Mouse (Mus musculus) heart, embryonic 10.5 days (tissue): Measurements from ENCODE around the gene Col4a4. TPM values are rescaled to one million over a fixed set of nuclear protein-coding genes. Genes with fewer than 3 reads are reported as not detected.

ENCODE experiments used
- DNase-seq: peaks from one replicate; pipeline ENCODE4 v3.0.0-alpha.2; 2017; ENCODE audit warnings: low spot score
- H3K27ac ChIP-seq: fragments of 300-500 bp; sonication (generic); 2 replicates; pipeline ENCODE4 v1.5.1; 2016; ENCODE audit warnings: mild to moderate bottlenecking
- H3K27me3 ChIP-seq: fragments of 300-500 bp; sonication (generic); 2 replicates; pipeline ENCODE4 v1.6.1; 2016; ENCODE audit warnings: mild to moderate bottlenecking; ENCODE audit not compliant: poor library complexity, insufficient read depth, severe bottlenecking
- H3K36me3 ChIP-seq: fragments of 300-500 bp; sonication (generic); 2 replicates; pipeline ENCODE4 v1.6.1; 2016; ENCODE audit warnings: mild to moderate bottlenecking, moderate library complexity
- H3K4me1 ChIP-seq: fragments of 300-500 bp; sonication (generic); 2 replicates; pipeline ENCODE4 v1.6.1; 2016; ENCODE audit warnings: mild to moderate bottlenecking
- H3K4me3 ChIP-seq: fragments of 300-500 bp; sonication (generic); 2 replicates; pipeline ENCODE4 v1.5.1; 2016; ENCODE audit warnings: mild to moderate bottlenecking, moderate library complexity
- H3K9me3 ChIP-seq: fragments of 300-500 bp; sonication (generic); 2 replicates; pipeline ENCODE4 v1.6.1; 2016; ENCODE audit warnings: mild to moderate bottlenecking, moderate library complexity
- WGBS: fragments of 180-500 bp; shearing (Covaris S2); methylation state at CpG from one replicate; pipeline ENCODE4 v1.1.7; 2016; 5-methylcytosine and 5-hydroxymethylcytosine counted together
- polyA plus RNA-seq: library from polyadenylated mRNA; unstranded; fragments of >200 nt; fragmentation: Nextera tagmentation; extraction: Ambion mirVana; gene quantifications from 2 replicates; pipeline ENCODE4 v1.2.1, GENCODE M21; 2016

Col4a4 gene
- polyA plus RNA-seq, 1 experiment from 2014 or later, result 0.36 TPM

GRCm38 (mm10) chr1:82461041-82461440 lies 125.6 kb downstream of the Col4a4 start:
- 0 out of 2 replicates have a peak, but pooled peaks cover 4% of the 10 kb centered on the region for H3K4me1 ChIP-seq
- H3K36me3 ChIP-seq, result no peaks in the 10 kb centered on the region
- H3K27me3 ChIP-seq, result no peaks in the 10 kb centered on the region
- no peaks in the 10 kb centered on the region for H3K9me3 ChIP-seq
- DNase-seq, result no peak
- H3K4me3 ChIP-seq, result no peak overlapping the region
- no peak overlapping the region for H3K27ac ChIP-seq
- WGBS, result 65% methylated on average over 4 of the region's 4 CpGs

- no peak for DNase-seq
- Histone ChIP-seq H3K36me3 (no peaks in the 10 kb centered on the region), H3K9me3 (no peaks in the 10 kb centered on the region), H3K27ac (no peak overlapping the region), H3K27me3 (no peaks in the 10 kb centered on the region), H3K4me1 (0 out of 2 replicates have a peak, but pooled peaks cover 4% of the 10 kb centered on the region), H3K4me3 (no peak overlapping the region)
- 73% methylated on average over 2 of the region's 2 CpGs for WGBS
These were observed 126.7 kb downstream of the Col4a4 start for GRCm38 (mm10) chr1:82459926-82460325.

DNA sequence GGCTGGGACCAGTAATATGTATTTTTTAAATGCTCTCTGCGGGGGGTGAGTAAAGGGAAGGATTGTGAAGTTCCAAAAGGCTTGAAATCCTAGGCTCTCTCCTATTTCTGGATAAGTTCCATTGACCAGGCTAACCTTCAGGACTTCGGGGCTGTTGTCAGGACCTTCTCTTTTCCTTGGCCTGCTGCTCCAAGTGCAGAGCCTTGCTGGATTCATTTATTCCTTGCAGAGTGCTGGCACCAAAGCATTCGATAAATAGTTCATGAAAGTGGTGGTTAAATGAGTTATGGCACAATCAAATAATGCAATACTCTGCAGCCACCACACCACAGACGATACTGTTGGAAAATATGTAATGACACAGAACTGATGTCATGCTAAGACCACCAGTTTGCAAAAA lies 127.3 kb downstream of the Col4a4 start:
- Histone ChIP-seq H3K27me3 (no peaks in the 10 kb centered on the region), H3K4me3 (no peak overlapping the region), H3K9me3 (no peaks in the 10 kb centered on the region), H3K27ac (no peak overlapping the region), H3K36me3 (no peaks in the 10 kb centered on the region), H3K4me1 (0 out of 2 replicates have a peak, but pooled peaks cover 4% of the 10 kb centered on the region)
- DNase-seq, result no peak
- whole genome bisulfite sequencing, result 77% methylated on average over 4 of the region's 4 CpGs

GRCm38 (mm10) chr1:82454031-82454430 lies 132.6 kb downstream of the Col4a4 start:
- Histone ChIP-seq H3K27me3 (no peaks in the 10 kb centered on the region), H3K9me3 (no peaks in the 10 kb centered on the region), H3K4me1 (no peaks in the 10 kb centered on the region), H3K36me3 (no peaks in the 10 kb centered on the region), H3K27ac (no peak overlapping the region), H3K4me3 (no peak overlapping the region)
- no peak for DNase-seq
- WGBS, result 90% methylated on average over 3 of the region's 3 CpGs

DNA sequence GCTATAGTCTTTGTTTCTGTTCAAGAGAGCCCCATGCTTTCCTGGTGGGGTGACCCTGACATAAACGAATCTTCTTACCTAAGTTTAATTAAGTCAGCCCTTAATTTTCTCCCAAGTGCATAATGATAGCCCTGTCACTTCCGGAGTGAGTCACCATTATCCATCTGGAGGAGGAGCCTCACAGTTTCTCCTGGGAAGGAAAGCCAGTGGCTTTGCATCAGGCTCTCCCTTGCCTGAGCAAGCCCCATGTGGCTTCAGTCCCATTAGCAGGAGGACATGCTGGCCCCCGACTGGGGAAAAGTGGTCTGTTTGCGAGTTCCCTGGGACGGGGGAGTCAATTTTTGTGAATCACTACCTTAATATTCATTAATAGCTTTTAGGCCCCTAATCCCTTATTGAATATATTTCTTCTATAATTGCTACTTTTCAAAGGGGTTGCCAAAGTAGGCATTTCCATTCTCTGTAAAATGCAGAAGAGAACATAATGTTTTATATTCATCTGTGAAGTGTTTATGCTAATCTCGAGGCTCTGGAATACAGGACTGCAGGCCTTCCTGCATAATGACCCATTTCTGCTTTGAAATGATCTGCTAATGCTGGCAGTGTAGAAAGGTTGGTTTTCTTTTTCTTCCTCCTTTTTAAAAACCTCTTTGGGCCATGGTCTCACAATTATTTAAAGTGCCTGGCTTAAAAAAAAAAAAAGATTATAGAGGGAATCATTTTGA lies 134.6 kb downstream of the Col4a4 start:
- Histone ChIP-seq H3K27ac (no peak overlapping the region), H3K27me3 (no peaks in the 10 kb centered on the region), H3K4me1 (no peaks in the 10 kb centered on the region), H3K36me3 (no peaks in the 10 kb centered on the region), H3K4me3 (no peak overlapping the region), H3K9me3 (no peaks in the 10 kb centered on the region)
- no peak for DNase-seq
- 35% methylated on average over 6 of the region's 6 CpGs for WGBS

DNA sequence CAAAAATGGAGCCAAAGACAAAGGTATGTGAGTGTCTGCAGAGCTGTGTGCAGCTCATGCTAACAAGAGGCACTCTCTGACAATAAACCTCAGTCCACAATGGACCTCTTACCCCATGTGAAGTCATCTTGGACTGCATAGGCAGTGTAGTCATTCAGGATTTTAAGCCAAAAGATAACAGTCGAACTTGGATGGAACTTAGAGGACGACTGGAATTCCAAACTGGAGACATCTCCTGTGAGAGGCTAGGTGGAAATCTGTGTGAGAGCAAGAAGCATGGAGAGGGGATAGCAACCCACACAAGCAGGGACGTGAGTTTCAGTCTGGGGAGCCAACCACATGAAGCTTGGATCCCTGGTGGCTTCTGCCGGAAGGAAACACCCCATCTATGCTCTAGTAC lies 136.8 kb downstream of the Col4a4 start:
- 67% methylated on average over 4 of the region's 4 CpGs for WGBS
- no peaks in the 10 kb centered on the region for H3K4me1 ChIP-seq
- no peak overlapping the region for H3K27ac ChIP-seq
- H3K9me3 ChIP-seq, result no peaks in the 10 kb centered on the region
- no peak for DNase-seq
- no peak overlapping the region for H3K4me3 ChIP-seq
- no peaks in the 10 kb centered on the region for H3K27me3 ChIP-seq
- H3K36me3 ChIP-seq, result no peaks in the 10 kb centered on the region

GRCm38 (mm10) chr1:82446049-82446448 lies 140.6 kb downstream of the Col4a4 start:
- 90% methylated on average over 7 of the region's 7 CpGs for WGBS
- Histone ChIP-seq H3K4me3 (no peak overlapping the region), H3K9me3 (no peaks in the 10 kb centered on the region), H3K4me1 (no peaks in the 10 kb centered on the region), H3K36me3 (no peaks in the 10 kb centered on the region), H3K27ac (no peak overlapping the region), H3K27me3 (no peaks in the 10 kb centered on the region)
- no peak for DNase-seq

GRCm38 (mm10) chr1:82443517-82443916 lies 143.1 kb downstream of the Col4a4 start:
- no peaks in the 10 kb centered on the region for H3K36me3 ChIP-seq
- no peaks in the 10 kb centered on the region for H3K9me3 ChIP-seq
- H3K4me1 ChIP-seq, result no peaks in the 10 kb centered on the region
- H3K27ac ChIP-seq, result no peak overlapping the region
- H3K4me3 ChIP-seq, result no peak overlapping the region
- no peaks in the 10 kb centered on the region for H3K27me3 ChIP-seq
- WGBS, result 73% methylated on average over 4 of the region's 4 CpGs
- DNase-seq, result no peak

DNA sequence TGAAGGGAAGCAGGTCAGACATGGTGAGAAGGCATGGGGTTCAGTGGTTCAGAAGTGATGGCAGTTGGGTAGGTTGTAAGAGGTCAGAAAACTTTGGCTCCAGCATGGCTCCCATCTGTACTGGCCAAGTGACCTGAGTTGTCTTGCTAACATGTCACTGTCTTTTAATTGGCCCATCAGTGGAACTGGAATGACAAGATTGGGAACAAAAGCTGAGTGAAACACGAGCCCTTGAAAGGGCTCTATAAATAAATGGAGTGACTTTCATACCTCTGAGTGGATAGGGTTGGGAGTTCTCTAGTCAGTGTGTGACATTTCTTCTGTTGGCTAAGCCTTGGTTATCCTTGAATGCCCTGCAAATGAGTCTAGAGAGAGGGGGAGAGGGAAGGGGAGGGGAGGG lies 146.5 kb downstream of the Col4a4 start:
- DNase-seq, result no peak
- H3K9me3 ChIP-seq, result no peaks in the 10 kb centered on the region
- no peaks in the 10 kb centered on the region for H3K27me3 ChIP-seq
- WGBS, result 46% methylated on average over 1 of the region's 1 CpGs
- no peaks in the 10 kb centered on the region for H3K4me1 ChIP-seq
- no peaks in the 10 kb centered on the region for H3K36me3 ChIP-seq
- no peak overlapping the region for H3K27ac ChIP-seq
- no peak overlapping the region for H3K4me3 ChIP-seq

- no peak for DNase-seq
- H3K9me3 ChIP-seq, result no peaks in the 10 kb centered on the region
- H3K36me3 ChIP-seq, result no peaks in the 10 kb centered on the region
- peaks cover 4% of the 10 kb centered on the region; the same call in 1 of the 2 replicates for H3K4me1 ChIP-seq
- 86% methylated on average over 3 of the region's 3 CpGs for WGBS
- H3K27ac ChIP-seq, result no peak overlapping the region
- no peaks in the 10 kb centered on the region; the same call in 1 of the 2 replicates for H3K27me3 ChIP-seq
- H3K4me3 ChIP-seq, result no peak overlapping the region
These were observed 149.4 kb downstream of the Col4a4 start for GRCm38 (mm10) chr1:82437273-82437672.

DNA sequence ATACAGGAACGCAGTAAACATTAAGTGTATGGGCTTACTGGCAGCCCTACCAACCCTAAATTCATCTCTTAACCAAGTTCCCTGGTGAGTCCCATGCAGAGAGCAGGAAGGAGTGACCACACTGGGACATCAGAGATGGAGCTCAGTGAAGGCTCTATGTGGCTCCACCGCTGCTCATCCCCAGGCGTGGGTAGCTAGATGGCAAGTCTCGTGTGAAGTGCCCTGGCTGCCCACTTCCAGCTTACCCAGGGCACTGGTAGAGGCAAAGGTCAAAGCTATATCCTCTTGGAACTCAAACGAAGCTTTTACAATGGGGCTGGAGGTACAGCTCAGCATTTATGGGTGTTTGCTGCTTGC lies 153.0 kb downstream of the Col4a4 start:
- DNase-seq, result no peak
- 72% methylated on average over 5 of the region's 5 CpGs for WGBS
- H3K9me3 ChIP-seq, result no peaks in the 10 kb centered on the region
- H3K27me3 ChIP-seq, result no peaks in the 10 kb centered on the region; the same call in 1 of the 2 replicates
- H3K27ac ChIP-seq, result no peak overlapping the region
- H3K36me3 ChIP-seq, result no peaks in the 10 kb centered on the region
- H3K4me1 ChIP-seq, result peaks cover 9% of the 10 kb centered on the region; the same call in 1 of the 2 replicates
- H3K4me3 ChIP-seq, result no peak overlapping the region

- Histone ChIP-seq H3K27me3 (no peaks in the 10 kb centered on the region; the same call in 1 of the 2 replicates), H3K27ac (no peak overlapping the region), H3K4me3 (no peak overlapping the region), H3K36me3 (no peaks in the 10 kb centered on the region), H3K4me1 (peaks cover 9% of the 10 kb centered on the region; the same call in 1 of the 2 replicates), H3K9me3 (no peaks in the 10 kb centered on the region)
- WGBS, result 61% methylated on average over 15 of the region's 15 CpGs
- DNase-seq, result peak; percentile 82
These were observed 153.6 kb downstream of the Col4a4 start for GRCm38 (mm10) chr1:82432919-82433648.

DNA sequence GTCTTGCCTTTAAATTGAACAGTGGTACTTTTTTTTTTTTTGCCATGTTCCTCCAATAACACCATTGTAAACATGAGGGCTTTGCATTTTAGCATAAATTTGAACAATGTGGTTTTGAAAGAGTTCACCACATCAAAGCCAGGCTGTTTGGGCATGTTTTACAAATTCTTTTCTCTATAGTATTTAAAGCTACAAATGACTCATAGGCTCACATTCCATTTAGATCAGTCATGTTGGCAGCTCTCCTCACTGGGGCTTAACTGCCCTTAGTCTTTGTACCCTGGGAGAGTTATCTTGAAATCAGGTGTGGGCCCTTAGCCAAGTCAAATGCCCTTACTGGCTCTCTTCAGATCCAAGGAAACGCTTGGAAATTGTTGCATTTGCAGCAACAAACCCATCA lies 157.6 kb downstream of the Col4a4 start:
- Histone ChIP-seq H3K27ac (no peak overlapping the region), H3K9me3 (no peaks in the 10 kb centered on the region), H3K4me1 (peaks cover 9% of the 10 kb centered on the region; the same call in 1 of the 2 replicates), H3K4me3 (no peak overlapping the region), H3K36me3 (no peaks in the 10 kb centered on the region), H3K27me3 (no peaks in the 10 kb centered on the region)
- 24% methylated on average over 1 of the region's 1 CpGs for WGBS
- no peak for DNase-seq
